Mouse (Mus musculus) lung, adult 18-20 months (tissue): Measurements from ENCODE around the gene CT030661.1.
"Not testable (repeated sequence)": the region's sequence is repeated elsewhere in the genome, so short reads cannot be mapped to it uniquely, and the experiment has no call there.

Experiments
- DNase-seq, 2 experiments: peaks; one replicate each; pipeline ENCODE4 v3.0.0; 2022; ENCODE audit warnings: mixed read lengths in 2 of 2

CT030661.1 gene

DNA sequence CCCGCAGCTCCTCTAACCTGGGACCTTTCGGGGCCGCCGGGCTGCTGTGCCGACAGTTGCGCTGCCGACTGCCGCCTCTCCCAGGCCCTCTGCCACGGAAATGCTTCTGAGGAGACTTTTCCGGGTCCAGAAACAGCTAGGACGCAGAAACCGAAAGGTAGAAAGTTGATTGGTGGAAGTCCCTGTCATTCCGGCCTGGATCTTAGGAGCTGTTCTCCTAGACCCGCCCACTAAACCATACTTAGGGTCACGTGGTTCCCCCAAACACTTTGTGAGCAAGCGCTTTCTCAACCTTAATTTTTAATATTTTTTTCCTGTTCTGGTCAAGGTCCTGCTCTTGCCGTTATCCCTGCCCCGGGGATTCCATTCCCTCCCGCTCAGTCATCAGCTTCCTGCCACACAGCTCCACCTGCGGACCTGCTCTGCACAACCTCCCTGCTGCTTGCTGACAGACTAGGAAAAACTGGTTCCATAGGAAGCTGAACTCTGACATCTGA lies at the start of gene CT030661.1:
Gene CT030661.1, minus strand, starts transcription at position 108 of the 497 bp plus-strand sequence.
- DNase-seq = peak; percentile 92 to 96

GRCm38 (mm10) chr17:22363895-22364294 lies 49.3 kb upstream of the CT030661.1 start:
- DNase-seq = no peak

DNA sequence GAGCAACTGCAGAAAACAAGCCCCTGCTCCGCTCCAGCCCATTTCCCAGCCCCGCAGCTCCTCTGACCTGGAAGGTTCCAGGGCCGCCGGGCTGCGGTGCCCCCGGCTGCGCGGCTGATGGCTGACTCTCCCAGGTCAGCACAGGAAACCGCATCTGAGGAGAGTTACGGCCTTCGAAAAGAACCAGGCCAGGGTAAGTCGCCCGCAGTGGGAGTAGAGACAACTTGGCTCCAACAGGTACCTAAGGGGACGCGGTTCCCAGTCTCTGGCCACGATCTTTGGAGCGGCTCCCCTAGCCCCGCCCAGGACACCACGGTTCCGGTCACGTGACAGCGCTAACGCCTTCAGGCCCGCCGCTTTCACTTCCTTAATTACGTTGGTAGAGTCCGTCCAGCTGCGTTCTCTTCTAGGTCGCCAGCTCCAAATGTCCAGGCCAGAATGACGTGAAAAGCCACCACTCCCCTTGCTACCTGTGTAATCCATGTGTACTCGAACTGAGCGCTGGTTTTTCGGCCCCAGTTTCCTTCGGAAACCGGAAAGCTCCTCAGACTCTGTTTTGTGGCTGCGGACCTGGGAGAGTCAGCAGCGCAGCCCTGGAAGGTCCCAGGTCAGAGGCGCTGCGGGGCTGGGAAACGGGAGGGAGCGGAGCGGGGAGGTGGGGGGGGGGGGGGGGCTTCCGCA lies 46.6 kb upstream of the CT030661.1 start, which contains the start of the genes Zfp944 and Zfp758:
Gene Zfp944, minus strand, starts transcription at position 300 of the 681 bp plus-strand sequence.
Gene Zfp758, plus strand, starts transcription at position 353 of the 681 bp plus-strand sequence.
- peak; percentile 56 to 61 for DNase-seq

GRCm38 (mm10) chr17:22360572-22360971 lies 45.9 kb upstream of the CT030661.1 start:
- DNase-seq = no peak

DNA sequence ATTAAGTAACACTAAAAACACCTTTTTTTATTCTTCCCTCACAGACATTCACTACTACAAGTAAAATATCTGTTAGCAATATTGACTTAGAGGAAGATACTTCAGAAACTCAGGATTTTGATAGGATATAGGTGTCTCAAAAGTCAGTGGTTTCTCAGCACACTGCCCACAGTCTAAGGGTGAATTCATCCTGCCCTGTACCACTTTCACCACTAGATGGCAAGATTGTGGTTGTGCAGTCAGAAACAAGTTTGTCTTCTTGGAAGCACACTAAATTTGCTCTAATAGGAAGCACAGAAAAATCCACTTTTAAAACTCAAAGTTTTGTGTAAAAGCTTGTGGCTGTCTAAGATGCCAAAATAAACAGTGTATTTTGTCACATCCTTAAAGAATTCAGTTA lies 38.2 kb upstream of the CT030661.1 start:
- peak; percentile 14 to 37 for DNase-seq

- not testable (repeated sequence) for DNase-seq
Observed at GRCm38 (mm10) chr17:22315247-22315646, 610 bp upstream of the CT030661.1 start.

GRCm38 (mm10) chr17:22314219-22314618 lies 418 bp downstream of the CT030661.1 start:
- DNase-seq = not testable (repeated sequence)
